Mouse (Mus musculus): Measurements from ENCODE around the gene Klhdc1.

DNA sequence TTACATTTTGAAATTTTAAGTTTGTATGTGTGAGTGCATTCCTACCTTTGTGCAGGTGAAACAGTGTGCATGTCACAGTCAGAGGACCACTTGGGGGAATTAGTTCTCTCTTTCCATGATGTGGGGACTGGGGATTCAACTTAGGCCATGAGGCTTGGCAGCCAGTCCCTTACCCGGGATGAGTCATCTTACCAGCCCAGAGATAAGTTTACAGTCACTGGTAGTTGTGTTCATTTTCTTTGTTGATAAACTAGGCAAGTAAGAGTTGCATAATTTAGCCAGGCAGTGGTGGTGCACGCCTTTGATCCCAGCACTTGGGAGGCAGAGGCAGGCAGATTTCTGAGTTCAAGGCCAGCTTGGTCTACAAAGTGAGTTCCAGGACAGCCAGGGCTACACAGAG is 63.1 kb downstream of the Klhdc1 start:
- TF ChIP-seq GATA1 (IDR thresholded peaks at IDR 0.05; ENCODE audit: low read depth, low read length), result peak; percentile 55
- TF ChIP-seq JUND (IDR thresholded peaks at IDR 0.05; ENCODE audit: low read depth, low read length), result peak; percentile 62; the same call in 1 of the 2 replicates
- TF ChIP-seq CTCF (IDR thresholded peaks at IDR 0.05 in 2 of 3, conservative IDR thresholded peaks at IDR 0.05 in 1 of 3; ENCODE audit: control insufficient read depth in 1 of 3, insufficient read depth in 1 of 3, low read depth in 2 of 3, low read length in 3 of 3, poor library complexity in 1 of 3, severe bottlenecking in 1 of 3), result no peak
- TF ChIP-seq MYB (IDR thresholded peaks at IDR 0.05; ENCODE audit: low read depth, low read length), result no peak
- no peak for TF ChIP-seq POLR2AphosphoS2 (IDR thresholded peaks at IDR 0.05; ENCODE audit: low read length)

All from MEL (cell line).